Mouse (Mus musculus) heart, embryonic 15.5 days (tissue): Measurements from ENCODE around the gene Dhx30. TPM values are rescaled to one million over a fixed set of nuclear protein-coding genes. Genes with fewer than 3 reads are reported as not detected.
"Not testable (repeated sequence)": the region's sequence is repeated elsewhere in the genome, so short reads cannot be mapped to it uniquely, and the experiment has no call there.

ENCODE experiments used
- ATAC-seq: fragments of 200-750 bp; cut with Nextera tagmentation; replicated peaks from 2 replicates; pipeline ENCODE4 v1.8.0; 2017; ENCODE audit warnings: low read depth, moderate TSS enrichment; ENCODE audit not compliant: insufficient number of reproducible peaks, insufficient read depth, low FRiP score
- H3K27ac ChIP-seq: fragments of 300-500 bp; sonication (generic); 2 replicates; pipeline ENCODE4 v1.5.1; 2015; ENCODE audit warnings: mild to moderate bottlenecking, inconsistent platforms
- H3K27me3 ChIP-seq: fragments of 300-500 bp; sonication (generic); 2 replicates; pipeline ENCODE4 v1.6.1; 2015; ENCODE audit warnings: inconsistent platforms
- H3K36me3 ChIP-seq: fragments of 300-500 bp; sonication (generic); 2 replicates; pipeline ENCODE4 v1.6.1; 2015; ENCODE audit warnings: mild to moderate bottlenecking, inconsistent platforms
- H3K4me1 ChIP-seq: fragments of 300-500 bp; sonication (generic); replicated peaks from 2 replicates; pipeline ENCODE4 v1.6.1; 2015; ENCODE audit warnings: inconsistent platforms
- H3K4me2 ChIP-seq: fragments of 300-500 bp; sonication (generic); 2 replicates; pipeline ENCODE4 v1.6.1; 2015; ENCODE audit warnings: inconsistent platforms, mild to moderate bottlenecking, moderate library complexity
- H3K4me3 ChIP-seq: fragments of 300-500 bp; sonication (generic); 2 replicates; pipeline ENCODE4 v1.5.1; 2015; ENCODE audit warnings: mild to moderate bottlenecking, inconsistent platforms
- H3K9ac ChIP-seq: fragments of 300-500 bp; sonication (generic); 2 replicates; pipeline ENCODE4 v1.6.1; 2015; ENCODE audit warnings: mild to moderate bottlenecking, inconsistent platforms
- H3K9me3 ChIP-seq: fragments of 300-500 bp; sonication (generic); replicated peaks from 2 replicates; pipeline ENCODE4 v1.6.1; 2016; ENCODE audit warnings: inconsistent platforms
- WGBS: fragments of 180-500 bp; shearing (Covaris S2); methylation state at CpG from one replicate; pipeline ENCODE4 v1.1.7; 2015; ENCODE audit warnings: mixed read lengths; 5-methylcytosine and 5-hydroxymethylcytosine counted together
- polyA plus RNA-seq: library from polyadenylated mRNA; unstranded; fragments of >200 nt; fragmentation: Nextera tagmentation; extraction: Ambion mirVana; gene quantifications from 2 replicates; pipeline ENCODE4 v1.2.1, GENCODE M21; 2015

Dhx30 gene
- polyA plus RNA-seq, result 83.5 and 92.4 TPM in 2 replicates

DNA sequence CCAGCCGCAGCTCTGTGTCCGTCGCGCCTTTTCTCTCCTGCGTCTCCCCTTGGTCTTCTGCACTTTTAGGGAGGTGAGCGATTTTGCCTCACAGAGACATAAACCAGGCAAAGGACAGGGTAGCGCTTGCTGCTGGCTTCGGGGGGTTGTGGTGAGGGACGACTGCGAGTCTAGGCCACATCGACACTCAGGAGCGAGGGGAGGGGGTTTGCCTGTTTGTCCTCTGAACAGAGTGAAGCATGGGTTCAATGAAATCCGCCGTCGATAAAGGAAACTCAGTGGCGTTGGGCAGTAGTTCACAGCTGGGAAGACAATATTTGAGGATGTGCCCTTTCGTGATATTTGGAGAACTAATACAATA lies at the start of gene Dhx30:
Gene Dhx30 (minus strand): TSS at position 52 of the 361 bp plus-strand sequence.
- peak within 1 kb of the TSS; percentile 83 for H3K4me2 ChIP-seq
- H3K9me3 ChIP-seq, result no peaks in the 10 kb centered on the region
- peak; percentile 4; the same call in 1 of the 2 replicates for ATAC-seq
- under 1% methylated on average over 17 of the region's 17 CpGs for WGBS
- H3K4me3 ChIP-seq, result peak within 1 kb of the TSS; percentile 85
- H3K27ac ChIP-seq, result peak within 1 kb of the TSS; percentile 97
- H3K9ac ChIP-seq, result peak within 1 kb of the TSS; percentile 91
- H3K4me1 ChIP-seq, result peaks cover 19% of the 10 kb centered on the region
- H3K36me3 ChIP-seq, result peaks cover 13% of the 10 kb centered on the region
- no peaks in the 10 kb centered on the region for H3K27me3 ChIP-seq

DNA sequence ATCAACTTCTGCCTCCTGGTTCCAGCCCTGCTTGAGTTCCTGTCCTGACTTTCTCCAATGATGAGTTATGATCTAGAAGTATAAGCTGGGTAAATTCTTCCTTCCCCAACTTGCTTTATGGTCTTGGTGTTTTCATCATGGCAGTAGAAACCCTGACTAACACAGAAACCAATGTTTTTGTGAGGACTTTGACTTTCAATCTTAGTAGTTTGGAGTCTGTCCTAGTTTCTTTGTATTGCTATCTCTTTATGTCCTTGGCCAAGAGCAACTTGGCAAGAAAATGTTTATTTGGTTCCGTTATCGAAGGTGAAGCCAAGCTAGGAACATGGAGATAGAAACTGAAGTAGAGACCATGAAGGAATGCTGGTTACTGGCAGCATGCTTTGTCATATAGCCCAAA lies 45.4 kb upstream of the Dhx30 start:
- no peak for ATAC-seq
- H3K36me3 ChIP-seq, result peaks cover 51% of the 10 kb centered on the region
- WGBS, result 78% methylated on average over 2 of the region's 2 CpGs

DNA sequence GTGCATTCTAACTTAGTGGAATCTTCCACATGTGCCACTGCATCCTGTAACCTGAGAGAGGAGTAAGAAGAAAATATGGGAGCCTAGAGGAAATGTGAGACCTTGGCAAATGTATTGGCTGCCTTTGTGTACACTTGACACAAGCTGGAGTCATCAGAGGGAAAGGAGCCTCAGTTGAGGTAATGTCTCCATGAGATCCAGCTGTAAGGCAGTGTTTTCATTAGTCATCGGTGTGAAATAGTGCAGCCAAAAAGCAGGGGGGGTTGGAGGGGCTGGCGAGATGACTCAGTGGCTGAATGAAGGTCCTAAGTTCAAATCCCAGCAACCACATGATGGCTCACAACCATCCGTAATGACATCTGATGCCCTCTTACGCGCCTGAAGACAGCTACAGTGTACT lies 44.8 kb upstream of the Dhx30 start:
- Histone ChIP-seq H3K9ac (no peak overlapping the region), H3K9me3 (no peaks in the 10 kb centered on the region), H3K27me3 (no peaks in the 10 kb centered on the region), H3K4me3 (no peak overlapping the region), H3K4me2 (no peak overlapping the region), H3K36me3 (peaks cover 49% of the 10 kb centered on the region), H3K27ac (no peak overlapping the region), H3K4me1 (peaks cover 2% of the 10 kb centered on the region; the same call in 1 of the 2 replicates)
- 89% methylated on average over 5 of the region's 5 CpGs for WGBS
- no peak for ATAC-seq

More for the DNA sequence above, 45.4 kb upstream of the Dhx30 start:
- Histone ChIP-seq H3K27me3 (no peaks in the 10 kb centered on the region), H3K9me3 (no peaks in the 10 kb centered on the region), H3K27ac (no peak overlapping the region), H3K4me3 (no peak overlapping the region), H3K9ac (no peak overlapping the region), H3K4me2 (no peak overlapping the region), H3K4me1 (peaks cover 2% of the 10 kb centered on the region; the same call in 1 of the 2 replicates)

DNA sequence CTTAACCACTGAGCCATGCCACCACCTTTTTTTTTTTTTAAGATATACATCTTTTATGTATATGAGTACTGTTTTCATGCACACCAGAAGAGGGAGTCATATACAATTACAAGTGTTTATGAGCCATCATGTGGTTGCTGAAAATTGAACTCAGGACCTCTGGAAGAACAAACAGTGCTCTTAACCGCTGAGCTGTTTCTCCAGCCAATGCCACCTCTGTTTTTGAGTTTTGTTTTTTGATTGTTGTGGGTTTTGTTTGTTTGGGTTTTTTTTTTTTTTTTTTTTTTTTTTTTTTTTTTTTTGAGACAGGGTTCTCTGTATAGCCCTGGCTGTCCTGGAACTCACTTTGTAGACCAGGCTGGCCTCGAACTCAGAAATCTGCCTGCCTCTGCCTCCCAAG lies 42.9 kb upstream of the Dhx30 start:
- H3K27me3 ChIP-seq, H3K4me1 ChIP-seq, H3K9me3 ChIP-seq, H3K4me3 ChIP-seq, H3K4me2 ChIP-seq, H3K9ac ChIP-seq, ATAC-seq, H3K27ac ChIP-seq: not testable (repeated sequence)
- H3K36me3 ChIP-seq, result peaks cover 46% of the 10 kb centered on the region
- WGBS, result 98% methylated on average over 2 of the region's 2 CpGs

DNA sequence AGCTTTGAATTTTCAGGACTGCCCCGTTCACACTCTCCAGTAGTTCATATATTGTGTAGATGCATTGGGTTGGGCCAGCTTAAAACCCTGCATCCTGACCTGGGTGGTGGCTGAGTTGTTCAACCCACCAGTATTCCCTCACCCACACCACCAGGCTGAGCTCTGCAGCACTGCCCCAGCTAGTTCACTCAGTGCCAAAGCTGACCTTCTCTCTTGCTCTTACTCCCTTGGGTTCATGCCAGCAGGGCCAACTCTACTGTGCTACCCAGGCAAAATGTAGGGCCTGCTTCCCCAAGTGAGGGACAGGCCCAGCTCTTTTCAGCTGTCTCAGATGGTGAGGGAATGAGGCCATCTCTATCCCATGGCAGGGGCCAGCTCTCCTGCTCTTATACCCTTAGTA lies 41.4 kb upstream of the Dhx30 start:
- H3K27me3 ChIP-seq, result no peaks in the 10 kb centered on the region
- H3K27ac ChIP-seq, result no peak overlapping the region
- H3K36me3 ChIP-seq, result peaks cover 44% of the 10 kb centered on the region
- no peak overlapping the region for H3K4me3 ChIP-seq
- ATAC-seq, result no peak
- 95% methylated on average over 1 of the region's 1 CpGs for WGBS
- H3K4me2 ChIP-seq, result no peak overlapping the region
- no peak overlapping the region for H3K9ac ChIP-seq
- H3K4me1 ChIP-seq, result peaks cover 2% of the 10 kb centered on the region; the same call in 1 of the 2 replicates
- H3K9me3 ChIP-seq, result no peaks in the 10 kb centered on the region

DNA sequence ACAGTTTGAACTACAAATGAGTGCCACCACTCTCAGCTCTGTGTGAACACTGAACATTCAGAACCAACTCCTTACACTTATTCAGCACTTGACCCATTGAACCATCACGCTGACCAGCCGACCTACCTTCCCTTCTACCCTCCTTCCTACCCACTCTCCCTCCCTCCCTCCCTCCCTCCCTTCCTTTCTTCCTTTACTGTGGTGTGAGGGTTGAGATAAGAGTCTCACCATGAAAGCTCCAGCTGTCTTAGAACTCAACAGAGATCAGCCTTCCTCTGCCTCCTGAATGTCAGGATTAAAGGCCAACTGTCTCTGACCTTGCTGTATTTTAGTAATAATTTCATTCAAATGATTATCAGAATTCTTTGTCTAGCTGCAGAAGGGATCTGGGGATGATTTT lies 31.0 kb upstream of the Dhx30 start:
- no peak overlapping the region for H3K4me3 ChIP-seq
- no peak overlapping the region for H3K9ac ChIP-seq
- no peak for ATAC-seq
- WGBS, result 65% methylated on average over 2 of the region's 2 CpGs
- no peak overlapping the region for H3K4me2 ChIP-seq
- no peak overlapping the region for H3K27ac ChIP-seq
- peaks cover 40% of the 10 kb centered on the region for H3K36me3 ChIP-seq
- H3K27me3 ChIP-seq, result no peaks in the 10 kb centered on the region
- no peaks in the 10 kb centered on the region for H3K9me3 ChIP-seq
- H3K4me1 ChIP-seq, result no peaks in the 10 kb centered on the region

DNA sequence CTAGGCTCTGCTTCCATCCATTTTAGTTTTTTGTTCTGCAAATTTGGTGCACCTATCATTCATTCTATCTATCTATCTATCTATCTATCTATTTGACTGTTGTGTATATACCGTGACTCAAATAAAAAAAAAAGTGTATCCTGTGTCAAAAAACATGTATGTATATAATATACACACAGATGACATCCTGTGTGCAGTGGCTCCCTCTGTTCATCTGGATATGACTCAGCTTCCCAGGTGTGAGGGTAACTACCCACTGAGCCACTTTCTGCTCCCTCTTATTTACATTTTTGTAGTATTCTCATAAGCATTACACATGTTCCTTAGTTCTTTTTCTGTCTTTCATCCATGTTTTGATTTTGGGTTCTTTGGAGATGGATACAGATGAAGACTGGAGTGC lies 24.5 kb upstream of the Dhx30 start:
- WGBS, result 92% methylated on average over 1 of the region's 1 CpGs
- H3K27me3 ChIP-seq, result no peaks in the 10 kb centered on the region
- no peak overlapping the region for H3K27ac ChIP-seq
- H3K9ac ChIP-seq, result no peak overlapping the region
- H3K36me3 ChIP-seq, result peaks cover 30% of the 10 kb centered on the region
- no peak overlapping the region for H3K4me2 ChIP-seq
- ATAC-seq, result no peak
- H3K9me3 ChIP-seq, result no peaks in the 10 kb centered on the region
- no peaks in the 10 kb centered on the region for H3K4me1 ChIP-seq
- no peak overlapping the region for H3K4me3 ChIP-seq

DNA sequence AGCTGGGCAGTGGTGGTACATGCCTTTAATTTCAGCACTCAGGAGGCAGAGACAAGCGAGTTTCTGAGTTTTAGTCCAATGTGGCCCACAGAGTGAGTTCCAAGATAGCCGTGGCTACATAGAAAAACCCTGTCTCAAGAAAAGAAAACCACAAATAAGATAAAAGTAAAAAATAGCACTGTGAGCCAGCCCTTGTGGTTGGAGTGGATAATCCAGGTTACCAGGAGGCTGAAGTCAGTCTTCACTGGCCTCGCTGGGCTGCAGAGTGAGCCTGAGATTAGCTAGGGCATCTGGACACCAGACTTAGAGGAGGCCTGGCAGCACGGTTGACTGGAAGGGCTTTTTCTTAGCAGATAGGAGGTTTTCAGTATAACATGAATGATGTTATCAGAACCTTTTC lies 21.5 kb upstream of the Dhx30 start:
- WGBS, result 66% methylated on average over 4 of the region's 4 CpGs

DNA sequence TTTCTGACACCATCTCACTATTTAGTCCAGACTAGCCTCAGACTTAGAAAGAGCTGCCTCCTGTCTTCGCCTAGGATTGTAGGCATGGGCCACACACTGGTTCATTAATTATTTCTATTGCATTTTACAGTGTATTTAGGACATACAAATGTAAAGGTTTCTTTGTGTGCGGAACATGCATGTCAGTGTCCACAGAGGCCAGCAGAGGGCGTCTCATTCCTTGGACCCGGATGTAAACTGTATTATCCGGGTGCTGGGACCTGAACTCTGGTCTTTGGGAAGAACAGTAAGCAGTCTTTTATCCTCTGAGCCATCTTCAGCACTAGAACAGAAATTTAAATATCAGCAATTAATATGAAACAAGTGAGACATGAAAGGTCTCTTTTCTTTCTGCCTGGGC lies 16.5 kb upstream of the Dhx30 start:
- Histone ChIP-seq H3K36me3 (peaks cover 10% of the 10 kb centered on the region; the same call in 1 of the 2 replicates), H3K27ac (no peak overlapping the region), H3K4me2 (no peak overlapping the region; the same call in 1 of the 2 replicates), H3K4me3 (no peak overlapping the region), H3K4me1 (peaks cover 17% of the 10 kb centered on the region), H3K9me3 (no peaks in the 10 kb centered on the region), H3K9ac (no peak overlapping the region), H3K27me3 (no peaks in the 10 kb centered on the region)
- ATAC-seq, result no peak
- WGBS, result 80% methylated on average over 5 of the region's 5 CpGs

More for the DNA sequence above, 21.5 kb upstream of the Dhx30 start:
- no peak for ATAC-seq
- H3K27me3 ChIP-seq, result no peaks in the 10 kb centered on the region
- H3K4me3 ChIP-seq, result no peak overlapping the region
- no peak overlapping the region for H3K27ac ChIP-seq
- peaks cover 1% of the 10 kb centered on the region; the same call in 1 of the 2 replicates for H3K4me1 ChIP-seq
- H3K4me2 ChIP-seq, result no peak overlapping the region
- peaks cover 32% of the 10 kb centered on the region for H3K36me3 ChIP-seq
- H3K9me3 ChIP-seq, result no peaks in the 10 kb centered on the region
- H3K9ac ChIP-seq, result no peak overlapping the region

DNA sequence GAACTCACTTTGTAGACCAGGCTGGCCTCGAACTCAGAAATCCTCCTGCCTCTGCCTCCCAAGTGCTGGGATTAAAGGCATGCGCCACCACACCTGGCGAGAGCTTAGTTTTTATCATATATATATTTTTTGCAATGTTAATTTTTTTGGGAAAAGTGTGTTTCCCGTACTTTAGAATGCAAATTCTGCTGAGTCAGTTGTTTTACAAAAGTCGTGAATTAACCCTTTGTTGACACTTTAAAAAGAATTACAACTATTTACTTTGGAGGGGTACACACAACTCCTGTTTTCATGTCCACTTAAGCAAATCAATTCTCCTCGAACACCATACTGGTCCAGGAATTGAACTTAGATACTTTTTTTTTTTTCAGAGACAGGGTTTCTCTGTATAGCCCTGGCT lies 15.3 kb upstream of the Dhx30 start:
- Histone ChIP-seq H3K9ac (0 out of 2 replicates have a peak overlapping the region, but pooled peaks have one; percentile 95), H3K27me3 (no peaks in the 10 kb centered on the region), H3K4me1 (peaks cover 17% of the 10 kb centered on the region), H3K36me3 (peaks cover 9% of the 10 kb centered on the region; the same call in 1 of the 2 replicates), H3K4me2 (peak overlapping the region; percentile 77), H3K27ac (no peak overlapping the region), H3K9me3 (no peaks in the 10 kb centered on the region), H3K4me3 (peak overlapping the region; percentile 93)
- 48% methylated on average over 6 of the region's 6 CpGs for whole genome bisulfite sequencing
- no peak for ATAC-seq

DNA sequence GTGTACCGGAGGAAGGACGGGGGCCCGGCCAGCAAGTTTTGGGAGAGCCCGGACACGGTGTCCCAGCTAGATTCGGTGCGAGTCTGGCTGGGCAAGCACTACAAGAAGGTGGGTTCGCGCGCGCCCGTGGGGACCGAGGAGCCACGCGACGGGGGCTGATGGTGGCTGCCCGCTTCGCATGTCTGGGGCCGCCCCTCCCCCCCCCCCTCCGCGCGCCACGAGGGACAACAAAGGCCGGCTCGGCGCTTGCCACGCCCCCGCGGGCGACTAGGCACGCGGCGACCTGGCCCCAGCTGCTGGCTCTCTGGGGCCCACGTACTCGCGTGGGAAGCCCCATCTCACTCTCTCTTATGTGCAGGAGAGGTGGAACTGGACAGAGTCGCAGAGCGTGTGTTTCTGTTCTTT lies 14.6 kb upstream of the Dhx30 start:
- Histone ChIP-seq H3K9ac (peak overlapping the region; percentile 95), H3K4me1 (peaks cover 17% of the 10 kb centered on the region), H3K9me3 (no peaks in the 10 kb centered on the region), H3K36me3 (peaks cover 9% of the 10 kb centered on the region; the same call in 1 of the 2 replicates), H3K4me2 (peak overlapping the region; percentile 77), H3K4me3 (peak overlapping the region; percentile 93), H3K27me3 (no peaks in the 10 kb centered on the region), H3K27ac (peak overlapping the region; percentile 91)
- peak; percentile 59 for ATAC-seq
- under 1% methylated on average over 30 of the region's 38 CpGs for whole genome bisulfite sequencing

DNA sequence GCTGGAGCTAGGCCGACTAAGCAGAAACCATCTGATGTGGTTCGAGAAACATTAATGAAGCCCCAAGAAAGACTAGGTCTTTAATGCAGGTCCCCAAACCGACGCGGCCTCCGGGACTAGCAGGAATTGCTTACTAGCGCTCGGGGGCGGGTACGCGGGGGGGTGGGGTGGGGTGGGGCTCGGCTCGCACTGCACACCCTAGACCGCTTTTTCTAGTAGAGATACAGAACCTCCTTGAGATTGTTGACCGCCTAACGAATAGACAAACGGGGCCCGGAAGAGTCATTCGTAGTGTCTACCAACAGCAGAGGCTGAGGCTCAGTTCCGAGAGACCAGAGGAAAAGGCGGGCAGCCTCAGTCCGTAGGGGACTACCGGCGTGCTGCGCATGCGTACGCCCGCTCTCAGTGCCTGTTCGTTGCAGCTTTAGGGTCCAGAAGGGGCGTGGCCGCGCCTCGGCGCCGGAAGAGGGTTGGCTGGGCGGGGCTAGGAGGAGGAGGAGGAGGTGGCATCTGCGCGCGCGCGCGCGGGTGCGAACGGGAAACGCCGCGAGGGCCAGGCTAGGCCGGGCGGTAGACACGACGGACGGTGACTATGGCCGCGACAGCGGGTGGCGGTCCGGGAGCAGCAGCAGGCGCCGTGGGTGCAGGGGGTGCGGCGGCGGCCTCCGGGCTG lies 14.0 kb upstream of the Dhx30 start:
- under 1% methylated on average over 64 of the region's 64 CpGs for WGBS
- ATAC-seq, result peak; percentile 97
- H3K27ac ChIP-seq, result peak overlapping the region; percentile 91
- no peaks in the 10 kb centered on the region for H3K27me3 ChIP-seq
- H3K9ac ChIP-seq, result peak overlapping the region; percentile 95
- H3K36me3 ChIP-seq, result peaks cover 9% of the 10 kb centered on the region; the same call in 1 of the 2 replicates
- H3K4me3 ChIP-seq, result peak overlapping the region; percentile 93
- H3K4me1 ChIP-seq, result peaks cover 17% of the 10 kb centered on the region
- H3K9me3 ChIP-seq, result no peaks in the 10 kb centered on the region
- peak overlapping the region; percentile 77 for H3K4me2 ChIP-seq
